Mouse (Mus musculus) kidney, adult 2 months (tissue): ENCODE measurements at regions not wholly inside any gene's neighbourhood (a gene's known extent, or its start where the extent isn't known, plus 50 kb on each side); places are given as distances from the start of the nearest gene placed in this dataset.

Experiments used
- CTCF ChIP-seq: fragments of 200-500 bp; conservative IDR thresholded peaks from 2 replicates; pipeline ENCODE4 v1.5.1; 2011; ENCODE audit warnings: low read depth, mild to moderate bottlenecking, control low read depth, low read length, moderate library complexity, mixed read lengths; ENCODE audit not compliant: insufficient read depth, insufficient read length
- POLR2A ChIP-seq: fragments of 200-500 bp; IDR thresholded peaks from one replicate; pipeline ENCODE4 v1.6.1; 2011; ENCODE audit warnings: low read depth, low read length, control low read depth

DNA sequence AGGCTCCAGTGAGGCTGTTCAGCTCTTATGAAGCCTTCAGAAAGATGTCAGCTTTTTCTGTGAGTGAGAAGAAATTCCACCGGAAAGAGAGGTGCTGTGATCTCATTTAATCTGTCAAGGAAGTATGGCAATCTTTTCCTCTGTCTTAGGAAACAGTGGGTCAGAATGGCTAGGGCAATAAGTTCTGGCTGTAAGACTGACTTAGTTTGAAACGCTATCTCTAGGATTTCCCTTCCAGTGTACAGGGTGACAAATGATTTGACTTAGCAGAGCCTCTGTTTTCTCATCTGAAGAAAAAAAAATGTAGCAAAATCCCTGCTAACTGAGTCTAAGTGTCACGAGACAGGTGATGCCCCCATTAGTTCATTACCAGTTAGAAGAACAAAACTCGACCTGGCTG is 181.1 kb downstream of the Csl start:
- TF ChIP-seq POLR2A (no peak), CTCF (no peak)
